Mouse (Mus musculus) midbrain, embryonic 11.5 days (tissue): Measurements from ENCODE around the gene Tm9sf3. TPM values are rescaled to one million over a fixed set of nuclear protein-coding genes. Genes with fewer than 3 reads are reported as not detected.
"Not testable (repeated sequence)": the region's sequence is repeated elsewhere in the genome, so short reads cannot be mapped to it uniquely, and the experiment has no call there.

Experiments
- ATAC-seq: fragments of 200-750 bp; cut with Nextera tagmentation; 2 replicates; pipeline ENCODE4 v1.8.0; 2017; ENCODE audit warnings: moderate TSS enrichment, moderate library complexity; ENCODE audit not compliant: low FRiP score
- DNase-seq: peaks from one replicate; pipeline ENCODE4 v3.0.0; 2015; ENCODE audit warnings: low spot score; ENCODE audit errors: missing footprints
- H3K27ac ChIP-seq: fragments of 300-500 bp; sonication (generic); 2 replicates; pipeline ENCODE4 v1.5.1; 2014; ENCODE audit warnings: low read depth, low read length
- H3K27me3 ChIP-seq: fragments of 300-500 bp; sonication (generic); 2 replicates; pipeline ENCODE4 v1.6.1; 2014; ENCODE audit warnings: mild to moderate bottlenecking, low read length, moderate library complexity, mixed read lengths; ENCODE audit not compliant: control insufficient read depth, insufficient read depth
- H3K36me3 ChIP-seq: fragments of 300-500 bp; sonication (generic); 2 replicates; pipeline ENCODE4 v1.6.1; 2014; ENCODE audit warnings: mild to moderate bottlenecking, low read length, moderate library complexity, mixed read lengths; ENCODE audit not compliant: control insufficient read depth, insufficient read depth
- H3K4me1 ChIP-seq: fragments of 300-500 bp; sonication (generic); 2 replicates; pipeline ENCODE4 v1.6.1; 2014; ENCODE audit warnings: low read length; ENCODE audit not compliant: control insufficient read depth, insufficient read depth
- H3K4me2 ChIP-seq: fragments of 300-500 bp; sonication (generic); 2 replicates; pipeline ENCODE4 v1.6.1; 2014; ENCODE audit warnings: mild to moderate bottlenecking, moderate library complexity
- H3K4me3 ChIP-seq: fragments of 300-500 bp; sonication (generic); 2 replicates; pipeline ENCODE4 v1.5.1; 2014; ENCODE audit warnings: low read depth, low read length
- H3K9ac ChIP-seq: fragments of 300-500 bp; sonication (generic); 2 replicates; pipeline ENCODE4 v1.6.1; 2014; ENCODE audit warnings: low read length
- H3K9me3 ChIP-seq: fragments of 300-500 bp; sonication (generic); 2 replicates; pipeline ENCODE4 v1.6.1; 2016; ENCODE audit warnings: low read length; ENCODE audit not compliant: control insufficient read depth
- WGBS: fragments of 180-500 bp; shearing (Covaris S2); extraction: QIAGEN DNeasy Blood & Tissue Kit; methylation state at CpG from one replicate; pipeline ENCODE4 v1.1.7; 2014; 5-methylcytosine and 5-hydroxymethylcytosine counted together
- polyA plus RNA-seq: library from polyadenylated mRNA; unstranded; fragments of >200 nt; fragmentation: Nextera tagmentation; extraction: Ambion mirVana; gene quantifications from 2 replicates; pipeline ENCODE4 v1.2.1, GENCODE M21; 2014

The Tm9sf3 gene
- 137 and 149 TPM in 2 replicates for polyA plus RNA-seq

- under 1% methylated on average over 72 of the region's 98 CpGs for WGBS
- Histone ChIP-seq H3K9me3 (no peaks in the 10 kb centered on the region), H3K4me2 (peak within 1 kb of the TSS; percentile 36), H3K4me1 (peaks cover 11% of the 10 kb centered on the region), H3K4me3 (peak within 1 kb of the TSS; percentile 96), H3K9ac (peak within 1 kb of the TSS; percentile 95), H3K27me3 (no peaks in the 10 kb centered on the region), H3K27ac (peak within 1 kb of the TSS; percentile 87), H3K36me3 (no peaks in the 10 kb centered on the region)
- DNase-seq: peak; percentile 97
- ATAC-seq: peak; percentile 92
Measured at GRCm38 (mm10) chr19:41263630-41264295, at the start of gene Tm9sf3. Gene Tm9sf3, minus strand, starts transcription at chr19:41263997.

GRCm38 (mm10) chr19:41312587-41312986 lies 48.8 kb upstream of the Tm9sf3 start:
- not testable (repeated sequence) for ATAC-seq, H3K9ac ChIP-seq, H3K4me2 ChIP-seq, H3K4me3 ChIP-seq, H3K9me3 ChIP-seq, H3K27me3 ChIP-seq, H3K36me3 ChIP-seq, H3K27ac ChIP-seq, DNase-seq, H3K4me1 ChIP-seq
- WGBS: 91% methylated on average over 8 of the region's 8 CpGs

- WGBS: 79% methylated on average over 4 of the region's 4 CpGs
- Histone ChIP-seq H3K27me3 (no peaks in the 10 kb centered on the region), H3K4me2 (no peak overlapping the region), H3K9me3 (no peaks in the 10 kb centered on the region), H3K9ac (no peak overlapping the region), H3K27ac (no peak overlapping the region), H3K36me3 (no peaks in the 10 kb centered on the region), H3K4me3 (no peak overlapping the region), H3K4me1 (peaks cover 5% of the 10 kb centered on the region; the same call in 1 of the 2 replicates)
- DNase-seq: no peak
- ATAC-seq: no peak
Measured at GRCm38 (mm10) chr19:41312027-41312426, 48.2 kb upstream of the Tm9sf3 start.

GRCm38 (mm10) chr19:41310971-41311703 lies 47.3 kb upstream of the Tm9sf3 start:
- DNase-seq: peak; percentile 91
- peak overlapping the region; percentile 14; the same call in 1 of the 2 replicates for H3K9ac ChIP-seq
- no peaks in the 10 kb centered on the region for H3K9me3 ChIP-seq
- no peaks in the 10 kb centered on the region for H3K27me3 ChIP-seq
- peak overlapping the region; percentile 2; the same call in 1 of the 2 replicates for H3K4me3 ChIP-seq
- ATAC-seq: peak; percentile 85; the same call in 1 of the 2 replicates
- H3K36me3 ChIP-seq: no peaks in the 10 kb centered on the region
- H3K4me1 ChIP-seq: peaks cover 5% of the 10 kb centered on the region; the same call in 1 of the 2 replicates
- H3K27ac ChIP-seq: no peak overlapping the region
- 29% methylated on average over 20 of the region's 20 CpGs for WGBS
- peak overlapping the region; percentile 32 for H3K4me2 ChIP-seq

GRCm38 (mm10) chr19:41303933-41304332 lies 40.1 kb upstream of the Tm9sf3 start:
- no peaks in the 10 kb centered on the region for H3K9me3 ChIP-seq
- no peak overlapping the region for H3K4me2 ChIP-seq
- DNase-seq (no peak), ATAC-seq (no peak)
- no peaks in the 10 kb centered on the region for H3K36me3 ChIP-seq
- no peak overlapping the region for H3K4me3 ChIP-seq
- no peak overlapping the region for H3K27ac ChIP-seq
- 71% methylated on average over 3 of the region's 3 CpGs for WGBS
- H3K27me3 ChIP-seq: no peaks in the 10 kb centered on the region
- H3K9ac ChIP-seq: no peak overlapping the region
- H3K4me1 ChIP-seq: no peaks in the 10 kb centered on the region

- no peak overlapping the region for H3K4me2 ChIP-seq
- no peak overlapping the region for H3K4me3 ChIP-seq
- H3K9me3 ChIP-seq: no peaks in the 10 kb centered on the region
- no peak overlapping the region for H3K27ac ChIP-seq
- no peak for DNase-seq
- no peaks in the 10 kb centered on the region for H3K27me3 ChIP-seq
- no peak overlapping the region for H3K9ac ChIP-seq
- no peaks in the 10 kb centered on the region for H3K4me1 ChIP-seq
- WGBS: 82% methylated on average over 6 of the region's 6 CpGs
- ATAC-seq: no peak
- H3K36me3 ChIP-seq: no peaks in the 10 kb centered on the region
Measured at GRCm38 (mm10) chr19:41303433-41303832, 39.6 kb upstream of the Tm9sf3 start.

- Histone ChIP-seq H3K4me1 (no peaks in the 10 kb centered on the region), H3K27ac (no peak overlapping the region), H3K9ac (no peak overlapping the region), H3K27me3 (no peaks in the 10 kb centered on the region), H3K4me3 (no peak overlapping the region), H3K4me2 (no peak overlapping the region), H3K36me3 (no peaks in the 10 kb centered on the region), H3K9me3 (no peaks in the 10 kb centered on the region)
- WGBS: 77% methylated on average over 6 of the region's 6 CpGs
- DNase-seq (no peak), ATAC-seq (no peak)
Measured at GRCm38 (mm10) chr19:41301856-41302255, 38.1 kb upstream of the Tm9sf3 start.

- no peaks in the 10 kb centered on the region for H3K4me1 ChIP-seq
- H3K9ac ChIP-seq: no peak overlapping the region
- no peak overlapping the region for H3K27ac ChIP-seq
- ATAC-seq (no peak), DNase-seq (no peak)
- H3K4me2 ChIP-seq: no peak overlapping the region
- H3K4me3 ChIP-seq: no peak overlapping the region
- H3K36me3 ChIP-seq: no peaks in the 10 kb centered on the region
- no peaks in the 10 kb centered on the region for H3K9me3 ChIP-seq
- no peaks in the 10 kb centered on the region for H3K27me3 ChIP-seq
- 87% methylated on average over 8 of the region's 8 CpGs for WGBS
Measured at GRCm38 (mm10) chr19:41299446-41299845, 35.6 kb upstream of the Tm9sf3 start.

- H3K36me3 ChIP-seq: no peaks in the 10 kb centered on the region
- no peak for DNase-seq
Measured at GRCm38 (mm10) chr19:41290952-41291619, 27.3 kb upstream of the Tm9sf3 start.

More at GRCm38 (mm10) chr19:41290952-41291619, 27.3 kb upstream of the Tm9sf3 start:
- Histone ChIP-seq H3K9ac (no peak overlapping the region), H3K4me2 (no peak overlapping the region), H3K27me3 (no peaks in the 10 kb centered on the region), H3K27ac (no peak overlapping the region), H3K4me1 (no peaks in the 10 kb centered on the region), H3K4me3 (no peak overlapping the region), H3K9me3 (no peaks in the 10 kb centered on the region)
- ATAC-seq: no peak
- WGBS: 61% methylated on average over 5 of the region's 5 CpGs
